Mouse (Mus musculus) intestine, postnatal 0 days (tissue): ENCODE data around the gene Actn2. TPM values are rescaled to one million over a fixed set of nuclear protein-coding genes. Genes with fewer than 3 reads are reported as not detected.
A peak's percentile ranks its signal among the peaks of the same experiment; 100 is the strongest.

Experiments used
- ATAC-seq: fragments of 200-750 bp; cut with Nextera tagmentation; 2 replicates; pipeline ENCODE4 v1.8.0; 2017; ENCODE audit warnings: mild to moderate bottlenecking, moderate TSS enrichment, moderate library complexity
- H3K27ac ChIP-seq: fragments of 300-500 bp; sonication (generic); 2 replicates; pipeline ENCODE4 v1.5.1; 2014; ENCODE audit warnings: mild to moderate bottlenecking, low read depth, low read length, moderate library complexity
- H3K27me3 ChIP-seq: fragments of 300-500 bp; sonication (generic); replicated peaks from 2 replicates; pipeline ENCODE4 v1.6.1; 2014; ENCODE audit warnings: low read length, mixed read lengths; ENCODE audit not compliant: control insufficient read depth, insufficient read depth
- H3K36me3 ChIP-seq: fragments of 300-500 bp; sonication (generic); 2 replicates; pipeline ENCODE4 v1.6.1; 2014; ENCODE audit warnings: mild to moderate bottlenecking, moderate library complexity; ENCODE audit not compliant: control insufficient read depth, insufficient read depth
- H3K4me1 ChIP-seq: fragments of 300-500 bp; sonication (generic); replicated peaks from 2 replicates; pipeline ENCODE4 v1.6.1; 2014; ENCODE audit warnings: antibody characterized with exemption, low read length, mixed read lengths; ENCODE audit not compliant: control insufficient read depth, insufficient read depth
- H3K4me2 ChIP-seq: fragments of 300-500 bp; sonication (generic); replicated peaks from 2 replicates; pipeline ENCODE4 v1.6.1; 2014; ENCODE audit warnings: low read depth, mild to moderate bottlenecking, moderate library complexity
- H3K4me3 ChIP-seq: fragments of 300-500 bp; sonication (generic); 2 replicates; pipeline ENCODE4 v1.5.1; 2014; ENCODE audit warnings: low read depth, low read length
- H3K9ac ChIP-seq: fragments of 300-500 bp; sonication (generic); 2 replicates; pipeline ENCODE4 v1.6.1; 2014; ENCODE audit warnings: mild to moderate bottlenecking, low read depth, low read length
- H3K9me3 ChIP-seq: fragments of 300-500 bp; sonication (generic); 2 replicates; pipeline ENCODE4 v1.6.1; 2016; ENCODE audit warnings: mixed run types; ENCODE audit not compliant: control insufficient read depth
- CTCF ChIP-seq: sonication (generic); IDR thresholded peaks from 2 replicates; pipeline ENCODE4 v1.5.1; 2016; ENCODE audit warnings: low read depth, mild to moderate bottlenecking, control low read depth, antibody characterized with exemption, moderate library complexity
- WGBS: fragments of 180-500 bp; shearing (Covaris S2); extraction: QIAGEN DNeasy Blood & Tissue Kit; methylation state at CpG from one replicate; pipeline ENCODE4 v1.1.7; 2014; 5-methylcytosine and 5-hydroxymethylcytosine counted together
- polyA plus RNA-seq: library from polyadenylated mRNA; unstranded; fragments of >200 nt; fragmentation: Nextera tagmentation; extraction: Ambion mirVana; gene quantifications from 2 replicates; pipeline ENCODE4 v1.2.1, GENCODE M21; 2015

Gene Actn2
- polyA plus RNA-seq, 1 experiment from 2014 or later, result 1.2 TPM

GRCm38 (mm10) chr13:12272953-12273352, 67.6 kb downstream of the Actn2 start:
- no peak overlapping the region for H3K9ac ChIP-seq
- 49% methylated on average over 3 of the region's 3 CpGs for WGBS
- H3K27me3 ChIP-seq, result no peaks in the 10 kb centered on the region
- H3K9me3 ChIP-seq, result no peaks in the 10 kb centered on the region
- H3K4me3 ChIP-seq, result no peak overlapping the region
- no peak for ATAC-seq
- peak; percentile 78 for TF ChIP-seq CTCF
- H3K4me1 ChIP-seq, result no peaks in the 10 kb centered on the region
- H3K4me2 ChIP-seq, result no peak overlapping the region
- no peak overlapping the region for H3K27ac ChIP-seq
- no peaks in the 10 kb centered on the region for H3K36me3 ChIP-seq

GRCm38 (mm10) chr13:12267971-12268370, 72.6 kb downstream of the Actn2 start:
- Histone ChIP-seq H3K4me1 (no peaks in the 10 kb centered on the region), H3K4me2 (no peak overlapping the region), H3K4me3 (no peak overlapping the region), H3K36me3 (no peaks in the 10 kb centered on the region), H3K9ac (no peak overlapping the region), H3K27me3 (no peaks in the 10 kb centered on the region), H3K9me3 (no peaks in the 10 kb centered on the region), H3K27ac (no peak overlapping the region)
- no peak for ATAC-seq
- TF ChIP-seq CTCF, result no peak
- WGBS, result 89% methylated on average over 3 of the region's 3 CpGs

GRCm38 (mm10) chr13:12267097-12267496, 73.5 kb downstream of the Actn2 start:
- TF ChIP-seq CTCF, result peak; percentile 26; the same call in 1 of the 2 replicates
- Histone ChIP-seq H3K4me2 (no peak overlapping the region), H3K27ac (no peak overlapping the region), H3K36me3 (no peaks in the 10 kb centered on the region), H3K9me3 (no peaks in the 10 kb centered on the region), H3K27me3 (no peaks in the 10 kb centered on the region), H3K4me1 (no peaks in the 10 kb centered on the region), H3K4me3 (no peak overlapping the region), H3K9ac (no peak overlapping the region)
- WGBS, result 61% methylated on average over 3 of the region's 3 CpGs
- no peak for ATAC-seq

GRCm38 (mm10) chr13:12263996-12264395, 76.6 kb downstream of the Actn2 start:
- no peak for TF ChIP-seq CTCF
- Histone ChIP-seq H3K9me3 (0 out of 2 replicates have a peak, but pooled peaks cover 3% of the 10 kb centered on the region), H3K4me3 (no peak overlapping the region), H3K27ac (no peak overlapping the region), H3K4me2 (no peak overlapping the region), H3K9ac (no peak overlapping the region), H3K4me1 (no peaks in the 10 kb centered on the region), H3K27me3 (no peaks in the 10 kb centered on the region), H3K36me3 (no peaks in the 10 kb centered on the region)
- 80% methylated on average over 6 of the region's 6 CpGs for WGBS
- no peak for ATAC-seq

- Histone ChIP-seq H3K4me2 (no peak overlapping the region), H3K36me3 (no peaks in the 10 kb centered on the region), H3K4me3 (no peak overlapping the region), H3K27me3 (no peaks in the 10 kb centered on the region), H3K9me3 (0 out of 2 replicates have a peak, but pooled peaks cover 3% of the 10 kb centered on the region), H3K4me1 (no peaks in the 10 kb centered on the region), H3K9ac (no peak overlapping the region), H3K27ac (no peak overlapping the region)
- no peak for ATAC-seq
- peak; percentile 55 for TF ChIP-seq CTCF
Observed at GRCm38 (mm10) chr13:12261505-12261904, 79.1 kb downstream of the Actn2 start.

GRCm38 (mm10) chr13:12257391-12258380, 82.9 kb downstream of the Actn2 start, which contains the start of gene Mtr:
Mtr (minus strand) TSS chr13:12258113.
- 0 out of 2 replicates have a peak, but pooled peaks cover 3% of the 10 kb centered on the region for H3K4me1 ChIP-seq
- peak within 1 kb of the TSS; percentile 43 for H3K9ac ChIP-seq
- peak within 1 kb of the TSS; percentile 68 for H3K4me2 ChIP-seq
- no peaks in the 10 kb centered on the region for H3K36me3 ChIP-seq
- peak; percentile 100 for ATAC-seq
- H3K27me3 ChIP-seq, result no peaks in the 10 kb centered on the region
- TF ChIP-seq CTCF, result no peak
- peak within 1 kb of the TSS; percentile 63 for H3K27ac ChIP-seq
- H3K9me3 ChIP-seq, result 0 out of 2 replicates have a peak, but pooled peaks cover 3% of the 10 kb centered on the region
- WGBS, result under 1% methylated on average over 69 of the region's 69 CpGs
- H3K4me3 ChIP-seq, result peak within 1 kb of the TSS; percentile 61
